Mouse (Mus musculus) spleen, postnatal 4 days (tissue): ENCODE results near the gene Clasp2.
"Not testable (repeated sequence)": the region's sequence is repeated elsewhere in the genome, so short reads cannot be mapped to it uniquely, and the experiment has no call there.

Experiments used
- DNase-seq, 2 experiments: peaks; one replicate each; pipeline ENCODE4 v3.0.0; 2022; ENCODE audit warnings: low spot score in 2 of 2

The Clasp2 gene

GRCm38 (mm10) chr9:113815836-113816235 is 74.6 kb downstream of the Clasp2 start:
- no peak for DNase-seq

- no peak for DNase-seq
These were observed 80.9 kb downstream of the Clasp2 start for GRCm38 (mm10) chr9:113822150-113822549.

GRCm38 (mm10) chr9:113828719-113829118 is 87.4 kb downstream of the Clasp2 start:
- DNase-seq, result no peak

GRCm38 (mm10) chr9:113830219-113830618 is 88.9 kb downstream of the Clasp2 start:
- no peak for DNase-seq

GRCm38 (mm10) chr9:113833481-113833880 is 92.2 kb downstream of the Clasp2 start:
- no peak for DNase-seq

GRCm38 (mm10) chr9:113837001-113837400 is 95.7 kb downstream of the Clasp2 start:
- DNase-seq, result no peak

DNA sequence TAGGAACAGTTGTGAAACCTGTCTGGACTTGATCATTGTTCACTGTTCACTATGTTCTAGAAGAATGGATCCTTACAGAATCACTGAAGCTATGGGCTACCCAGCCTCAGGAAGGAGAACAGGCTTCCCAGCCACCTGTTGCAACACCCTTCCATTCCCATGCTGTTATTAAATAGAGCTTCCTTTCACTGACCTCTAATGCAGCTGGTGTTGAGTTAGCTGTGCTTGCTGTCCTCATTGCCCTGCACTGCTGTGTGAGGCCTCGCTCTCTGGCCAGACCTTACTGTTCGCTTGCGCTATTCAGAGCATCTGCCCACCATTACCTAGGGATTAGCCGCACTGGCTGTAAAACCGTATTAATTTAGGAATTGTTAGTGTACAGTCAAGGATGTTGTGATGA is 96.2 kb downstream of the Clasp2 start:
- no peak for DNase-seq

DNA sequence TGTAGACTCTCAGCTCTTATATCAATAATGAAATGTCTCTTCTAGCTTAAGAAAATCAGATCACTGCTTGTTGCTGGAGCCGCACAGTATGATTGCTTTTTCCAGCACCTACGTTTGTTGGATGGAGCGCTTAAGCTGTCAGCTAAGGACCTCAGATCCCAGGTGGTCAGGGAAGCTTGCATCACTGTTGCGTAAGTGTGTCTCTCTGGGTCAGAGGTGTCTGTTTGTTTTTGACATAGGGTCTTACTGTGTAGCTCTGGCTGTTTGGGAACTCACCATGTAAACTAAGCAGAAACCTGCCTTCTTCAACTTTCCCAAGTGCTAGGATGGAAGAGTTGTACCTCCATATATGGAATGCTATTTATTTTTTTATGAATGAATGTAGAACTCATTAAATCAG is 102.8 kb downstream of the Clasp2 start:
- DNase-seq, result no peak

DNA sequence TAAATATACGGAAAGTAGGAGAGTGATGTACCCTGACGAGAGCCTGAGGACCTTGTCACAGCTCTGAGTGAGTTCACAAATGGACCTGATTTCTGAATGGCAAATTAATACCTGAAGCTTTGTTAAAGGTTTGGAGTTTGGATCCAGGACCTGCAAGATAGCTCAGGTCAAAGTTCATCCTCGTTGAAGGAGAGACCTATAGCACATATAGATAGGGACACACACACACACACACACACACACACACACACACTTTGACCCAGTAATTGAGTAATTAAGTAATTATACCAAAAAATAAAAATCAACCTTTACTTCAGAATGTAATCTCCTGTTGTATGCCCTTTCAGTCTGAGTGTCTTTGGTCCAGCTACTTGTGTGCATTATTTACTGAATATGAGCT is 114.2 kb downstream of the Clasp2 start:
- DNase-seq, result no peak

- no peak for DNase-seq
These were observed 116.1 kb downstream of the Clasp2 start for GRCm38 (mm10) chr9:113857281-113857928.

- no peak for DNase-seq
These were observed 116.7 kb downstream of the Clasp2 start for GRCm38 (mm10) chr9:113857929-113858440.

GRCm38 (mm10) chr9:113859420-113859819 is 118.1 kb downstream of the Clasp2 start:
- DNase-seq, result no peak

DNA sequence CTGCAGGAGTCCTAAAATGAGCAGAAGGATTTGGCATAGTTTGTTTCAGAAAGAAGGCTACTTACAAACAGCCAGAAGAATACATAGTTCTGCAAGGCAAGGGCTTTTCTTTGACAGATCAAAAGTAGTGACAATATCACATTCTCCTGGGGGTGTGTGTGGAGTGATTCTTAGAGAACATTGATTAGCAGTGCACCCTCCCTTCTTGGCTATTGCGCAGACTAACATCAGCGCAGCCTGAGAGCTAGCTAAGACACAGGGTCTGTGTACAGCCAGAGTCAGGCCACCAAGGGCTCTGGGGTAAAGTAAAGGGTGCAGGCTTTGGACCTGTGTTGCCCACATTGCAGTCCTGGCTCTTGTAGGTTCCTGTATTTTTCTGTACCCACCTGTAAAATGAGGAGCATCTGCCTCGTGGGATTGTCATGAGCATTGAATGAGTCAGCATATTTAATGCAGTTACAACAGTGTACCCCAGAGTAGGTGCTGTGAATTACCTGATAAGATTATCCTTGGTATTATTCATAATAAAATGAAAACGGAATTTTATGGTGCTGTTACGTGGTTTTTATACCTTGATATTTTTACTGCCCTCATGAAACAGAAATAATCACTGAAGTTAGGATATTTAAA is 122.2 kb downstream of the Clasp2 start:
- no peak for DNase-seq

DNA sequence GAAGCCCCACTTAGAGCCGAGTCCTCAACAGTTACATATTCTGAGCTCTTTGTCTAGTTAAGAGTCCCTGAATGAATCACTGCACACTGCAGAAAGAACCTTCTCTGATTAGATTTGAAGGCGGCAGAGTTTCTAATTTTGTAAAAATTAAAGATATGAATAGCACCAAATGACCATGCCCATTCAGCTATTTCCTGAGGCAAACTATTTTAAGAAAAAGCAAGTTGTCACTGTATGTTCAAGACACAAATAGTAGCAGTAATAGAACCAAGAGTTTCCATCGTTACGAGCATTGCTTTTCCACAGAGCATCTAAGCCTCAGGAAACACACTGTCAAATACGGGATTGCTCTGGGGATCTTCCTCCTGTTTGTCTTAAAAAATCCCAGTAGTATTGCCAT is 126.7 kb downstream of the Clasp2 start:
- DNase-seq, result no peak

DNA sequence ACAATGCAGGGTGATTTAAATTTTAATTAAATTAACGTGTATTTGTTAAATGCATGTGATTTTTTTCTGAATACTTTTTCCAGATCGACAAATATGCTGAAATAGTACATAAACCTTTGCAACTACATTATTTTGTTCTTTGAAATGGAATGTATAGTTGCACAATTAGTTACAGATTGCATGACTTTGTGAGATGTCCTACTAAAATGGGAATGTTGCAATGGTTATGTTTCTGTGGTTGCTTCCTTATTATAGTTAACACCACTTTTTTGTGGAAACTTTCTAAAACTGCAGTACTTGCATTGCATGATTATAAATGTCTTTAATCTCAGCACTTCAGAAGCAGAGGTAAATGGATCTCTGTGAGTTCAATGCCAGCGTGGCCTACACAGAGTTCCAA is 153.6 kb downstream of the Clasp2 start:
- DNase-seq, result no peak

- DNase-seq, result no peak
These were observed 161.9 kb downstream of the Clasp2 start for GRCm38 (mm10) chr9:113903136-113903535.

GRCm38 (mm10) chr9:113904315-113904714 is 163.0 kb downstream of the Clasp2 start:
- not testable (repeated sequence) for DNase-seq

DNA sequence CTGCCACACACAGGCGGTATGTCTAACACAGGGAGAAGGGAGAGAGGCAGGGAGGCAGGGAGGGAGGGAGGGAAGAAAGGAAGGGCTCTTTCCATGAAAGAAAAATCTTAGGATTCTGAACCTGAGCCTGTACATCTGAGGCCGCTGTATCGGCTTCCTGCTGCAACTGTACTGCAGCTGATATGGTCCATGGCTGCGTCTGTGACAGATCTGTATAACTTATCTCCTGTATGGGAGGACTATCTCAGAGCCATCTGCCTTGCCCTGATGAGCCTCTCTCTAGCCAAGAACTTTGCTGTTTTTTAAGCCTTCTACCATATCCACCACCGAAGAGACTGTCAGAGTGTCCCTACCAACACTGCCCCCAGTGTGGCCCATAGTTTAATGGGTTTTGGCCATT is 174.5 kb downstream of the Clasp2 start:
- DNase-seq, result no peak

DNA sequence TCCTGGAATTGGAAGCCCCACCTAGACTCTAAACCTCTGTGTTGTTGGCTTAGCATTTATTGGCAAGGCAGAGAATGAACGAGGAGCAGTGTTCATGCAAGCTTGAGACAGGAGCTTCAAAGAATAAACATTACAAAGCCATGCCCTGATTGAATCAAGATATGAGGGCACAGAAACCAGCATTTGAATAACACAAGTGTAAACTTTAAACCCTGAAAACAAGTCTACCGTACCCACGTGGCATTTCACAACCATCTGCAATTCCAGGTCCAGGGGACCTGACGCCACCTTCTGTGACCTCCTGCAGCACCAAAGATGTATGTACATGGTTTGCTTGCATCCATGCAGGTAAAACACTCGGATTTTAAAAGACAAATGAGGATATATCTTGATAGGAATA is 181.4 kb downstream of the Clasp2 start:
- no peak for DNase-seq

DNA sequence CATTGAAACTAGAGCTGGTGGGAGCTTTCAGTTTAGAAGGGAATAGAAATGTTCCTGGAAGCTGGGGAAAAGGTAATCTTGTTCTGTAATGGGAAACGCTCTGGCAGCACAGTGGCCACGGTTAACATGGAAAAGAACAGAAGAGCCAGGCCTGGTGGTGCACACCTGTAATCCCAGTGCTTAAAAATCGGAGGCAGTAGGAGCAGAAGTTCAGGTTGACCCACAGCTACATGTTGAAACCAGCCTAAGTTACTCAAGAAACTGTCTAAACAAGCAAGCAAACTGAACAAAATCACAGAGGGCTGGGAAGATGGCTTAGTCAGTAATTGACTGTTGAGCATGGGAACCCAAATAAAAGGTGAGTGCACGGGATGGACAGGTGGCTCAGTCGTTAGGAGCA is 183.6 kb downstream of the Clasp2 start:
- no peak for DNase-seq

DNA sequence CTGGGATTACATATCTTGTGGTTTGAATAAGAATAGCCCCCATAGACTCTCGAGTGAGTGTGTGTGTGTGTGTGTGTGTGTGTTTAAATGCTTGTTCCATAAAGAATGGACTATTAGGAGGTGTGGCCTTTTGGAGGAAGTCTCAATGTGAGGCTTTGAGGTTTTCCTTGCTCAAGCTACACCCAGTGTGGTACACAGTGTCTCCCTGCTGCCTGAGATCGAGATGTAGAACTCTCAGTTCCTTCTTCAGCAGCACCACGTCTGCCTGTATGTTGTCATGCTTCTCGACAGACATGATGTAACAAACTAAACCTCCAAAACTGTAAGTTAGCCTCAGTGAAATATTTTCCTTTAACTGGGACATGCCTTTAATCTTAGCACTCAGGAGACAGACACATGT is 187.3 kb downstream of the Clasp2 start:
- peak in 1 of 2 experiments; percentile 27 for DNase-seq

DNA sequence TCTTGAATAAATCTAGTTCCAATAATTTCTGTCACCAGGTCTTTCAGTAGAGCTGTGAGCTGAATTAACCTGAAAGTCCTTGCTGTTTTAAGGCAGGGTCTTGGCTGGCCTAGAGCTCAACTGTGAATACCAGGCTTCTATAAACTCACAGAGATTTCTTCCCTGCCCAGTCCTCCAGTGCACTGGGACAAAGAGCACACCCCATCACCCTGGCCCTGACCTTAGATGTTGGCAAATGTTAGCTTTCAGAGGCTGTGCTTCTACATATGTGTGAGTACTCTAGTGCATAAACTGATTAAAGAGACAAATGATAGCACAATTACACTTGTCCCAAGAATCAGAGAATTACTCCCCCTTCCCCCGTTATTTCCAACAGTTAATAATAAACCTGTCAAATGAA is 188.4 kb downstream of the Clasp2 start:
- DNase-seq, result no peak

DNA sequence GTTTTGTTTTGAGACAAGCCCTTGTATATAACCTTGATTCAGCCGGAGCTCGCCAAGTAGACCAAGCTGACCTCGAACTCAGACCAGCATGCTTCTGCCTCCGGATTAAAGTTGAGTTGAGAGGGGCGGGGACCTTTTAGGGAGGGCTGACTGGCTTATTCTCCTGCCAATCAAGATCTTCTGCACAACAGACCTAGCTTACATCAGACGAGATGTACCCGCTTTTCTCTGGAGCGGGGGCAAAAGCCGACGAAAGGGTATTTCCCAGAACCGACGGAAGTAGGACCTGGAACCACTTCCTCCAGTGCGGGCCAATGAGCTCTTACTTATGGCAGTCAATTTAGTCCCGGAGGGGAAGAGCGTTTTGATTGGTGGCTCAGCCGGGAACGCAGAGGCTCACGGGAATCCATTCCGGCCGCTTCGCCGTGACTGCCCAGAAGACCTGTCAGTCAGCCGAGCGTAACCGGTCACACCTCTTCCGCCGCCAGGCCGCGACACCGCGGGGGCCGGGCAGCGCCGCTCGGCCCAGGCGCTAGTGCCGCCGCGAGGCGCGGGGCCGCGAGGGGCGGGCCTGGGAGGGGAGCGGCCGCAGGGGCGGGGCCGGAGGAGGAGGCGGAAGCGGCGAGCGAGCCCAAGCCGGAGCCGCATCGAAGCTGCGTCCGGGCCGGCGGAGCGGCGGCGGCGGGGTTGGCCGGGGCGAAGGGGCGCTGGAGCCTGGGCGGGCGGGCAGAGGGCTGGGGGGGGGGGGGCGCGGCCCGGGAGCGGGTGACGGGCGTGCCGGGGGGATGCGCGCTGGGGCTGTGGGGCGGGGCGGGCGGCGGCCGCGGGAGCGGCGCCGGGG is 189.5 kb downstream of the Clasp2 start, which contains the start of gene Ubp1:
Gene Ubp1, plus strand, starts transcription at position 401 of the 841 bp plus-strand sequence.
- peak; percentile 94 for DNase-seq
